Mouse (Mus musculus): Measurements from ENCODE around the gene Sin3a.

DNA sequence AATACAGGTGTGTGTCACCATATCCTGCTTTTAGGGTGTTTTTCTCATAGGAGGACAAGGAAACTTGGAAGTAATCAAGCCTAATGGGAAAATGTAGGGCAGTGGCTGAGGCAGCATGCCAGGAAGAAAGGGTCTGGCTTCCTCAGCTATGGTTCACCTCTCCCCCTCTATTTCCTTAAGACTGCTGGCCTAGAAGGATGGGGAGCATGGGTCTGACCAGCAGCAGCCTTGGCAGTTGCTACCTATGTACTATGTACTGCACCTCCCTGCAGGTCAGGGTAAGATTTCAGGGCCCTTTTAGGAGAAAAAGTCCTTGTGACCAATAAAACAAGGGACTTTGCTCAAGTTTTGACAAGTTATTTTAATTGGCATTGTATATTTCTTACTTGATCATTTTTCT, 57.8 kb downstream of the Sin3a start:
- no peak for TF ChIP-seq POLR2A (IDR thresholded peaks at IDR 0.05; ENCODE audit: insufficient read depth, low read depth, low read length)
- TF ChIP-seq CTCF (IDR thresholded peaks at IDR 0.05): no peak

Measured in heart, adult 2 months (tissue).